Mouse (Mus musculus) limb, embryonic 14.5 days (tissue): ENCODE data around the gene Omd. TPM values are rescaled to one million over a fixed set of nuclear protein-coding genes. Genes with fewer than 3 reads are reported as not detected.

Experiments used
- ATAC-seq: fragments of 200-750 bp; cut with Nextera tagmentation; 2 replicates; pipeline ENCODE4 v1.8.0; 2017; ENCODE audit warnings: low read depth, moderate number of reproducible peaks, moderate TSS enrichment; ENCODE audit not compliant: low FRiP score
- DNase-seq: peaks from one replicate; pipeline ENCODE4 v3.0.0-alpha.2; 2015; ENCODE audit warnings: low spot score
- H3K27ac ChIP-seq: fragments of 300-500 bp; sonication (generic); replicated peaks from 2 replicates; pipeline ENCODE4 v1.5.1; 2014; ENCODE audit warnings: low read depth, mild to moderate bottlenecking, low read length, moderate library complexity, mixed read lengths
- H3K27me3 ChIP-seq: fragments of 300-500 bp; sonication (generic); 2 replicates; pipeline ENCODE4 v1.6.1; 2014; ENCODE audit warnings: low read length, mixed read lengths; ENCODE audit not compliant: control insufficient read depth, insufficient read depth
- H3K36me3 ChIP-seq: fragments of 300-500 bp; sonication (generic); 2 replicates; pipeline ENCODE4 v1.6.1; 2014; ENCODE audit warnings: mild to moderate bottlenecking, low read length, moderate library complexity, mixed read lengths; ENCODE audit not compliant: control insufficient read depth, insufficient read depth
- H3K4me1 ChIP-seq: fragments of 300-500 bp; sonication (generic); 2 replicates; pipeline ENCODE4 v1.6.1; 2014; ENCODE audit warnings: antibody characterized with exemption, low read length, mixed read lengths; ENCODE audit not compliant: control insufficient read depth, insufficient read depth
- H3K4me2 ChIP-seq: fragments of 300-500 bp; sonication (generic); replicated peaks from 2 replicates; pipeline ENCODE4 v1.6.1; 2014; ENCODE audit warnings: low read depth, mild to moderate bottlenecking, low read length, moderate library complexity; ENCODE audit not compliant: severe bottlenecking
- H3K4me3 ChIP-seq: fragments of 300-500 bp; sonication (generic); replicated peaks from 2 replicates; pipeline ENCODE4 v1.5.1; 2014; ENCODE audit warnings: low read length
- H3K9ac ChIP-seq: fragments of 300-500 bp; sonication (generic); 2 replicates; pipeline ENCODE4 v1.6.1; 2014; ENCODE audit warnings: mild to moderate bottlenecking, low read depth, low read length, moderate library complexity; ENCODE audit not compliant: severe bottlenecking
- H3K9me3 ChIP-seq: fragments of 300-500 bp; sonication (generic); 2 replicates; pipeline ENCODE4 v1.6.1; 2016; ENCODE audit warnings: low read length; ENCODE audit not compliant: control insufficient read depth
- POLR2A ChIP-seq: fragments of 200-500 bp; IDR thresholded peaks from 2 replicates; pipeline ENCODE4 v1.8.0; 2012; ENCODE audit warnings: inconsistent platforms, mild to moderate bottlenecking, moderate library complexity, borderline replicate concordance; ENCODE audit not compliant: insufficient read depth, insufficient read length; ENCODE audit errors: extremely low read depth
- WGBS: fragments of 180-500 bp; shearing (Covaris S2); extraction: QIAGEN DNeasy Blood & Tissue Kit; methylation state at CpG from one replicate; pipeline ENCODE4 v1.1.7; 2014; 5-methylcytosine and 5-hydroxymethylcytosine counted together
- polyA plus RNA-seq, 2 experiments: library from polyadenylated mRNA; depleted of rRNA in 1 of 2; stranded (reverse) in 1 of 2; unstranded in 1 of 2; fragments of >200 nt; fragmentation: Nextera tagmentation in 1 of 2; extraction: Ambion mirVana in 1 of 2; gene quantifications; 2 replicates each; pipeline versions ENCODE4 v1.2.1 to v1.2.3; 2012 to 2014

The Omd gene
- polyA plus RNA-seq (2012; rRNA removed) = 4.1 and 5.4 TPM in 2 replicates
- 7.8 and 8.5 TPM in 2 replicates for polyA plus RNA-seq (2014; fragmentation: Nextera tagmentation; extraction: Ambion mirVana)

DNA sequence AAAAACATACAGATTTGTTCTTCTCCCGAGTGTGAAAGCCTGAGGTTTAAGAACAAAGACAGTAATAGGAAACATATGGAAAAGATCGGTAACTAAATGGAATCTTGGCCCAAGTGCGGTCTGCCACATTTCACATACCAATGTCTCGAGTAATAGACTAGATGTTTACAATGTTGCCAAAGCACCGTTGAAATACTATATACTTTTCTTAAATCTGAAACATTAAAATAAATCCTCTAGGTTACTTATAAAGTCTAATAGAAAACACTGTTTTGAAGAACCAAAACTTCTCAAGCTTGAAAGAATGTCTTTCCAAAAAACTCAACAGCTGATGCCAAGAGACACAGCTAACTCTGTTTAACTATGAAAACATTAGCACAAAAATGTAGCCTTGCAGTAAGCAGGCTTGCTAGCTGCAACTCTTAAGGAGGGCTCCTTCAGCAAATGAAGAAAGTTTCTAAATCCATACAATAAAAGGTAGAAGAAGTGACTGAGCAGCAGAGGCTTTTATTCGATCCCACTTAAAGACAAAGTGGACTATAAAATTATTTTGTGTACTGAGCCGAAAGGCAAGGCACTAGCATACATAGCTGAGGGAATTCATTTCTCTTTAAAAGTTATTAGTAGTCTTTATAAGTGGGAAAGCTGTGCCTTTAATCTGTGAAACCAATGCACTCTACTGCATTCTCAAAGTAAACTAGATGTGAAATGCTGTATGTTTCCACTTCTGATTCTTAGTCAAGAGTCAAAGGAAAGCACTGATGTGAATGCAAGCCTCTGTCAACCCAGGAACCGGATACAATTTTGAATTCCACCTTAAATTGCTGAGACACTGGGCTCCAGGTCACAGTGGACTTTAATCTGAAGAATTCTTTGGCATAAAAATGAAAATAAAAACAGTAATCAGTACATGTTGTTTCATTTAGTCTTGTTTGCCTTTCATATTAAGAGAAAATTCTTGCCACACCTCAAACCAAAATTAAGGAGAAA, at the start of gene Omd:
Omd (plus strand) TSS at position 922 of the 990 bp plus-strand sequence.
- DNase-seq = peak; percentile 94
- no peak within 1 kb of the TSS for H3K9ac ChIP-seq
- H3K36me3 ChIP-seq = no peaks in the 10 kb centered on the region
- 19% methylated on average over 8 of the region's 8 CpGs for WGBS
- H3K9me3 ChIP-seq = no peaks in the 10 kb centered on the region
- no peaks in the 10 kb centered on the region for H3K27me3 ChIP-seq
- no peak for TF ChIP-seq POLR2A
- peak; percentile 87 for ATAC-seq
- peaks cover 12% of the 10 kb centered on the region for H3K4me1 ChIP-seq
- 0 out of 2 replicates have a peak within 1 kb of the TSS, but pooled peaks have one; percentile 0 for H3K4me2 ChIP-seq
- H3K27ac ChIP-seq = peak within 1 kb of the TSS; percentile 89
- no peak within 1 kb of the TSS for H3K4me3 ChIP-seq

DNA sequence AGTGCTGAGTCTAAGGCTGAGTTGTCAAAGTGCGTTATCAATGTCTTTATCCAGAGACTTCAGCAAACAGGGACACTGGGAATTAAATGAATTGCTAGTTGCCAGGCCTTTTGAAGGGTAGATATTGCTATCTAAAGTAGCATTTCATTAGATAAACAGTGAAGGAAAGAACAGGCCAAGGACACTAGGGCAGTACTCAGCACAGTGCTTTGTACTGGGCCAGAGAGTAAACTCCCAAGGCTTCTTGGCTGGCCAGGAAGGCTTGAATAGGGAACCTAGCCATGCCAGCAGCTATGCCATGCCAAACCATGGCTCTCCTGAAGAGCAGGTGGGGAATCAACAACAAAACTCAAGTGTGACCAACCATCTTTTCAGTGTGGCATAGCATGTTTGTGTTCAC, 45.3 kb upstream of the Omd start:
- H3K27ac ChIP-seq = no peak overlapping the region
- 0 out of 2 replicates have a peak, but pooled peaks cover 6% of the 10 kb centered on the region for H3K4me1 ChIP-seq
- 93% methylated on average over 1 of the region's 1 CpGs for whole genome bisulfite sequencing
- no peaks in the 10 kb centered on the region for H3K9me3 ChIP-seq
- no peaks in the 10 kb centered on the region for H3K27me3 ChIP-seq
- H3K4me2 ChIP-seq = no peak overlapping the region
- DNase-seq (no peak), ATAC-seq (no peak)
- no peak overlapping the region for H3K4me3 ChIP-seq
- no peaks in the 10 kb centered on the region for H3K36me3 ChIP-seq
- H3K9ac ChIP-seq = no peak overlapping the region
- no peak for TF ChIP-seq POLR2A

DNA sequence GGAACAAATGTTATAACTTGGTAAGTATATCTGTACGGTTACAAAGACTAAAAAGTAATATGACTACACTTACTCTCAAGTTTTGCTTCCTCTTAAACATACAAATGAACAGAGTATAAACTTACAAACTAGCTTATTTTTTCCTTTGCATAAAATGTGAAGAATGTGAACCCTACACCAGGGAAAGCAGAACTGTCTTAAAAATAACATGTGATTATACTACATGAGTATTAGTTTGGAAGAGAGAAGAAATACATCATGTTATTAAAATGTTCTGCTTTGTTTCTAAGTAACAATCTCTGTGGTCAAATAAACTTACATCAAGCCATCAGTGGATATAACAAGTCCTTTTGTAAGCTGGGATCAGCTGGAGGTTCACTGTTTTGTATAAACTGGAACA, 43.6 kb upstream of the Omd start:
- peak; percentile 51; the same call in 1 of the 2 replicates for ATAC-seq
- DNase-seq = no peak
- H3K4me1 ChIP-seq = 0 out of 2 replicates have a peak, but pooled peaks cover 9% of the 10 kb centered on the region
- no peaks in the 10 kb centered on the region for H3K9me3 ChIP-seq
- 0 out of 2 replicates have a peak overlapping the region, but pooled peaks have one; percentile 52 for H3K27ac ChIP-seq
- WGBS = 62% methylated on average over 1 of the region's 1 CpGs
- no peak for TF ChIP-seq POLR2A
- no peak overlapping the region for H3K4me3 ChIP-seq
- no peaks in the 10 kb centered on the region for H3K27me3 ChIP-seq
- no peaks in the 10 kb centered on the region for H3K36me3 ChIP-seq
- H3K4me2 ChIP-seq = no peak overlapping the region
- no peak overlapping the region for H3K9ac ChIP-seq

DNA sequence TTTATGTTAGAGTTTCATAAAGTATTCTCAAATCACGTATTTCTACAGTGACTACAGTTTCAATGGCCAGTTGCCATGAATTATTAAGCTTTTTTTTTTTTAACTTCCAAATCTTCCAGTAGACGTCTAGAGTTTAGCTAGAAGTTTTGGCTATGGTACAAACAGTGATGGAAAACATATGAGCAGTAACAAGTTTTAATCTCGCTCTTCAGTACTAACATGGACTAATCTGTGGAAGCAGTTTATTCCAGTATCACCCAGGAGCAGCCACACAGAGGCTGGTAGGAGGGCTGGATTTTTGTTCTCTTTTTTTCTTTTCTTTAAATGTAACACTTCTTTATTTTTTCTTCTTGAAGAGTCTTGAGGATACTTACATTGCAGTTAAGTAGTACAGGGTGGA, 38.0 kb upstream of the Omd start, which contains the start of gene Aspn:
Aspn (plus strand) TSS at position 165 of the 400 bp plus-strand sequence.
- ATAC-seq = 0 out of 2 replicates have a peak, but pooled peaks have one; percentile 62
- H3K36me3 ChIP-seq = no peaks in the 10 kb centered on the region
- 0 out of 2 replicates have a peak within 1 kb of the TSS, but pooled peaks have one; percentile 5 for H3K4me3 ChIP-seq
- H3K27ac ChIP-seq = peak within 1 kb of the TSS; percentile 70; the same call in 1 of the 2 replicates
- no peaks in the 10 kb centered on the region for H3K27me3 ChIP-seq
- no peak within 1 kb of the TSS for H3K9ac ChIP-seq
- no peak for TF ChIP-seq POLR2A
- H3K4me2 ChIP-seq = 0 out of 2 replicates have a peak within 1 kb of the TSS, but pooled peaks have one; percentile 13
- 26% methylated on average over 3 of the region's 3 CpGs for WGBS
- no peaks in the 10 kb centered on the region for H3K9me3 ChIP-seq
- peaks cover 24% of the 10 kb centered on the region for H3K4me1 ChIP-seq
- peak; percentile 90 for DNase-seq

DNA sequence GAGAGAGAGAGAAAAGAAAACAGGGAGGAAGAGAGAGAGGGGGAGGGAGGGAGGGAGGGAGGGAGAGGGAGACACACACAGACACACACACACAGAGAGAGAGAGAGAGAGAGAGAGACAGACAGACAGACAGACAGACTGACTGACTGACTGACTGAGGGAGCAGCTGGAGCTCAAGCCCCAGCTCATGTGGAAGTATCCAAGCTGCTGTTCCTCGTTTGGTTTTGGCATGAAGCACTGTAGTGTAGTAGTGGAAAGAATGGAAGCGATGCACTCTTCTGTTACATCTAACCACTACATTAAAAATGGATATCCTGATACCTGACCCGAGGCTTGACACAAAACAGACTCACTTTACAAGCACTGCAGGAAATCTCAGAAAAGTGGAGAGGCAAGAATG, 36.6 kb upstream of the Omd start:
- peak; percentile 83 for ATAC-seq
- no peak for TF ChIP-seq POLR2A

More for the DNA sequence above, 36.6 kb upstream of the Omd start:
- H3K36me3 ChIP-seq = no peaks in the 10 kb centered on the region
- H3K4me2 ChIP-seq = peak overlapping the region; percentile 13; the same call in 1 of the 2 replicates
- no peaks in the 10 kb centered on the region for H3K9me3 ChIP-seq
- H3K27ac ChIP-seq = peak overlapping the region; percentile 70
- H3K4me1 ChIP-seq = peaks cover 23% of the 10 kb centered on the region
- 15% methylated on average over 3 of the region's 3 CpGs for WGBS
- H3K27me3 ChIP-seq = no peaks in the 10 kb centered on the region
- 0 out of 2 replicates have a peak overlapping the region, but pooled peaks have one; percentile 5 for H3K4me3 ChIP-seq
- peak; percentile 78 for DNase-seq
- H3K9ac ChIP-seq = no peak overlapping the region
